ENCODE assay signal across 18 mouse cellular contexts in genomic region chr1:57351941-57352340, GRCm38 (mm10). TPM values are rescaled to one million over a fixed set of nuclear protein-coding genes. Genes with fewer than 3 reads are reported as not detected.
DNase-seq lines count a peak whose midpoint lies in the region; ATAC-seq lines count a peak whose summit lies in the region.
"Had no signal": no experiment of that assay in that cellular context is flagged by ENCODE, and none has a peak within 500 bp of the region (broad histone marks: within the 10 kb centered on the region; RNA-seq: fewer than 3 reads in every experiment).

No protein-coding gene starts in this region.

- peak; percentile 9 for DNase-seq in kidney, postnatal 10 days
- no peak for DNase-seq in kidney, postnatal 14 days
- DNase-seq in kidney, postnatal 36 days, result peak; percentile 4 to 13
- DNase-seq in kidney, adult 9 months, result no peak
- DNase-seq: adrenal gland, adult 8-10 months; adrenal gland, postnatal 14 days; adrenal gland, postnatal 36 days; B cell, adult 2 months; cerebellum, adult 11-12 months; cerebellum, adult 2 months; cerebellum, adult 9-10 months; cerebellum, postnatal 10 days; cerebellum, postnatal 25 days had no signal

- ATAC-seq in erythroid progenitor cell, adult 5-6 weeks (replicated peaks; ENCODE audit: low FRiP score, poor library complexity, severe bottlenecking), result no peak
- ATAC-seq: activated CD4-positive, CD25-positive, alpha-beta regulatory T cell, adult 4 months; CD4-positive, CD25-positive, alpha-beta regulatory T cell, adult 4 months; forebrain, embryonic 14.5 days; forebrain, embryonic 16.5 days had no signal

RNA-seq across cellular contexts. Expression of gene 1700066M21Rik, which starts 25.5 kb away (rescaled TPM):
- total RNA-seq in erythroid progenitor cell, adult 5-6 weeks (2015; ENCODE audit: low replicate concordance), result 14.7 and 20.2 TPM in 2 replicates
- total RNA-seq in erythroid progenitor cell, adult 5-6 weeks (2017; ENCODE audit: low replicate concordance), result 12.6 and 16.7 TPM in 2 replicates

RNA-seq across cellular contexts. Expression of gene Maip1, which starts 54.2 kb away (rescaled TPM):
- 1.8 and 4.2 TPM in 2 replicates for total RNA-seq in erythroid progenitor cell, adult 5-6 weeks (2015; ENCODE audit: low replicate concordance)
- total RNA-seq in erythroid progenitor cell, adult 5-6 weeks (2017; ENCODE audit: low replicate concordance), result 0.98 and 4.7 TPM in 2 replicates

RNA-seq across cellular contexts. Expression of gene Tyw5, which starts 55.0 kb away (rescaled TPM):
- 6.5 and 15.5 TPM in 2 replicates for total RNA-seq in erythroid progenitor cell, adult 5-6 weeks (2015; ENCODE audit: low replicate concordance)
- total RNA-seq in erythroid progenitor cell, adult 5-6 weeks (2017; ENCODE audit: low replicate concordance), result 8.2 and 30.5 TPM in 2 replicates

Comparison
In these comparisons a context has a peak if more than half of its experiments do, and no peak if none do; other contexts are left out.
1. DNase-seq: peak in kidney, postnatal 10 days (single experiment) and kidney, postnatal 36 days (2 of 2); none in kidney, postnatal 14 days (single experiment) and kidney, adult 9 months (single experiment).